Mouse (Mus musculus) right cerebral cortex, postnatal 14 days (tissue): ENCODE results near the gene Uap1.

Experiments
- DNase-seq: peaks from one replicate; pipeline ENCODE4 v3.0.0; 2022

Uap1 gene

GRCm38 (mm10) chr1:170164053-170164614, 10.6 kb downstream of the Uap1 start:
- DNase-seq = no peak

GRCm38 (mm10) chr1:170163398-170163943, 11.3 kb downstream of the Uap1 start:
- no peak for DNase-seq

- DNase-seq = no peak
These were observed 12.9 kb downstream of the Uap1 start for GRCm38 (mm10) chr1:170161852-170162251.

GRCm38 (mm10) chr1:170160397-170160938, 14.3 kb downstream of the Uap1 start:
- no peak for DNase-seq

- DNase-seq = no peak
These were observed 15.1 kb downstream of the Uap1 start for GRCm38 (mm10) chr1:170159707-170160106.

GRCm38 (mm10) chr1:170155761-170156160, 19.0 kb downstream of the Uap1 start:
- no peak for DNase-seq

- no peak for DNase-seq
These were observed 19.5 kb downstream of the Uap1 start for GRCm38 (mm10) chr1:170155298-170155697.

- DNase-seq = no peak
These were observed 20.8 kb downstream of the Uap1 start for GRCm38 (mm10) chr1:170153986-170154385.

GRCm38 (mm10) chr1:170152552-170152951, 22.2 kb downstream of the Uap1 start:
- DNase-seq = no peak

GRCm38 (mm10) chr1:170150870-170151269, 23.9 kb downstream of the Uap1 start:
- no peak for DNase-seq

GRCm38 (mm10) chr1:170149756-170150155, 25.0 kb downstream of the Uap1 start:
- DNase-seq = no peak

GRCm38 (mm10) chr1:170148536-170148935, 26.2 kb downstream of the Uap1 start:
- DNase-seq = no peak

GRCm38 (mm10) chr1:170147651-170148448, 26.9 kb downstream of the Uap1 start:
- DNase-seq = no peak

GRCm38 (mm10) chr1:170145606-170146005, 29.2 kb downstream of the Uap1 start:
- no peak for DNase-seq

GRCm38 (mm10) chr1:170142256-170142871, 32.4 kb downstream of the Uap1 start:
- DNase-seq = no peak

GRCm38 (mm10) chr1:170141626-170142025, 33.1 kb downstream of the Uap1 start:
- no peak for DNase-seq

GRCm38 (mm10) chr1:170136351-170137009, 38.3 kb downstream of the Uap1 start:
- DNase-seq = peak; percentile 46

GRCm38 (mm10) chr1:170134264-170134663, 40.5 kb downstream of the Uap1 start:
- DNase-seq = no peak

GRCm38 (mm10) chr1:170130962-170131361, 43.8 kb downstream of the Uap1 start:
- no peak for DNase-seq

- no peak for DNase-seq
These were observed 50.1 kb downstream of the Uap1 start for GRCm38 (mm10) chr1:170124644-170125043.

- DNase-seq = no peak
These were observed 61.1 kb downstream of the Uap1 start for GRCm38 (mm10) chr1:170113616-170114015.

GRCm38 (mm10) chr1:170112261-170112660, 62.5 kb downstream of the Uap1 start:
- no peak for DNase-seq

- DNase-seq = no peak
These were observed 63.0 kb downstream of the Uap1 start for GRCm38 (mm10) chr1:170111651-170112226.
